Mouse (Mus musculus) heart, adult 8-10 months (tissue): ENCODE measurements around the gene Adamts18. TPM values are rescaled to one million over a fixed set of nuclear protein-coding genes. Genes with fewer than 3 reads are reported as not detected.

ENCODE experiments used
- DNase-seq: peaks from one replicate; pipeline ENCODE4 v3.0.0; 2022; ENCODE audit warnings: low spot score
- total RNA-seq, 4 experiments: library from RNA; stranded (reverse); gene quantifications; 2 replicates each; pipeline ENCODE4 v1.2.4; 2022

Gene Adamts18
- total RNA-seq = not detected

DNA sequence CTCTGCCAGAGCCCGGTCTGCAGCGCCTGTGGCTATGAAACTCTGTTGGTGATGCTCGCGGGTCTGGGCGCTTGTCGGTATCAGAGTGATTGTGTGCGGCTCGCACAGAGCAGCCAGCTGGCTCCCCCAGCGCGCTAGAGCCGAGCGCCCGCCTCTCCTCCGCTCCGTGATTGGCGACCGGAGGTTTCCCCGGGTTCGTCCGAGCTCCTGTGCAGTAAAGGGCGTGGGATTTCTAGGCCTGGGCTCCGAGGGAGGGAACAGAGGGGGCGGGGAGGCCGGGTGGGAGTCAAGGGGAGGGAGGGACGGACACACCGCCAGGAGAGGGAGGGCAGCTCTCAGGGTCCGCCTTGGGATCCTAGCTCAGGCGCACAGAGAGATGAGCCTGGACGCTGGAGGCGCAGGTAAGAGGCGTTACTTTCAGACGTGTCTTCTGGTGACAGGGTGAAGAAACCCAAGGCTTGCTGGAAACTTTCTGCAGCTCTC, at the start of gene Adamts18:
Adamts18 (minus strand) TSS at position 86 of the 483 bp plus-strand sequence.
- no peak for DNase-seq

DNA sequence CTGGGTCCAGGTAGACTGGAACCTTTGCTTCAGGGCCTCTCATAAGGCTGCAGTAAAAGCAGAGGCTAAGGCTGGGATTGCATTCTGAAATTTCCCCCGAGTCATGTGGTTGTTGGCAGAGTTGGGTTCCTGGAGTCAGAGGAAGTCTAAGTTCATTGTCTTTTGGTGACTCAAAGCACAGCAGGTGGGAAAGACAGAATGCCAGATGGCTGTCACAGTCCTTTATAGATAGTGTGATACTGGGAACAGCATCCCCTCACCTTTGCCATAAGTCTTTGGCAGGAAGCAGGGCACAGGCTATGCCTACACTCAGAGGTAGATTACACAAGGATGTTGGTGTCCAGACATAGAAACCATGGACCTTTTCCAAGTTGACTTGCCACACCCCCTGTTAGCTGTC, 47.9 kb upstream of the Adamts18 start:
- peak; percentile 4 for DNase-seq

DNA sequence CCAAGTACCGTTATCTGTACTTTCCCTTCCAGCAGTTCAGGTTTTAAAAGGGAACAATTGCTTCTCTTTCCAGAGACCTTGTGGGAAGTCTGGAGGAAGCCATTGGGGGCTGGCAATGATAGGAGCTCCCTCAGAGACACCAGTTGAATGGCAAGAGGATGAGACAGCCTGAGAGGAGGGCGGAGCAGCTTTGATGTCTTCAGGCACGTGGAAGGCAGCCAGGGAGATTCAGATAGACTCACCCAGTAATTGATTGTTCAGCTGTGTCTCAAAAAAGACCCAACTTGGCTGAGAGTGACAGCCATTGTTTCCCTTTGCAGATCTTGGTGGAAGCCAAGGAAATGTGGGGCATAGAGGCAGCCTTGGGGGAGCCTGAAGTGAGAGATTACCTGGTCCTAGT, 42.8 kb upstream of the Adamts18 start:
- DNase-seq = peak; percentile 40

DNA sequence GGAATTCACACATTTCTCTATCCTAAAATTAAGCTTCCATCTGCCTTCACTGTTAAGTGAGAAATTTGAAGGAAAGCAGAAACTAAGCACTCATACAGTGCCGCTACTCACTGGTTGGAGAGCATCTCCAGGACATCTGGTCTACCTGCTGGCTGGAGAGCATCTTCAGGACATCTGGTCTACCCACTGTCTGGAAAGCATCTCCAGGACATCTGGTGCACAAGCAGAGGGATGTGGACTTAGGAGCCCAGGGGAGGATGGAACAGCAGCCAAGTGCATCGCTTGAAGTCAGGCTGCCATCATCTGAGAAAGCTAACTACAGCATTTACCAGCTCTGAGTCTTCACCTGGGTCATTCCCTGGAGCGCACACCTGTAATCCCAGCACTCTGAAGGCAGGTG, 38.0 kb upstream of the Adamts18 start:
- no peak for DNase-seq

DNA sequence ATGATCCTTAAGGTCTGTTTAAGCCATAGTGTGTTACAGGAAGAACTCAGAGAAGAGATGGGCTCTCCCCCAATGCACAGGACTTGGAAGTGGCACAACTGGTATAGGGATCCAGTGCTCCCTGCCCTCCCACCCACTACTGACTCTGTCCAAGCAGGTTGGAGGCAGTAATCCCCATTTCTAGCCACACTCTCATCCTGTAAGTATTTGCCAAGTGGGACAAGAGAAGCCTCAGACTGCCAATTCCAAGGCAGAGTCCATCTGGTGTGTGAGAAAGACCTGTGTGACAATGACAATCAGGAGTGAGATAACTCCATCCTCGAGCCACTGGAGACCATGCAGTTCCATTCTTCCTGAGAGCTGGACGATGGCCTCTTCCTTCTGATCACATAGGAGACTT, 36.6 kb upstream of the Adamts18 start:
- DNase-seq = no peak

DNA sequence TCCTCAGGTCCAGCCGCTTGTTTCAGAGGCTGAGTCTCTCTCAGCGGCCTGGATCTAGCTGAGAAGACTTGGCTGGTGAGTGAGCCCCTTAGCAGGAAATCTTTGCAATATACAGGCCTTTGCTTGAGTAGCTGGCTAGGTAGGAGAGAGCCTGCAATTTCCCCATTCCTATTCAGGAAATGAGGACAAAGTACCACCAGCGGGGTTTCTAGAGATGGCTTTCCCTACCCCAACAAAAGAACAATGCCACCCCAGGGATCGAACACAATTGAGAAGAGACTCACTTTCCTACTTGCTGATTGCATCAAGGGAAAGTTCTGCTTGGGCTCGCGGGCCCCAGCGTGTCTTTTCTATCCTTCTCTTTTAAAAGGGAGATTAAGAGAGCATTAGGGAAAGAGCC, 35.5 kb upstream of the Adamts18 start:
- DNase-seq = no peak

DNA sequence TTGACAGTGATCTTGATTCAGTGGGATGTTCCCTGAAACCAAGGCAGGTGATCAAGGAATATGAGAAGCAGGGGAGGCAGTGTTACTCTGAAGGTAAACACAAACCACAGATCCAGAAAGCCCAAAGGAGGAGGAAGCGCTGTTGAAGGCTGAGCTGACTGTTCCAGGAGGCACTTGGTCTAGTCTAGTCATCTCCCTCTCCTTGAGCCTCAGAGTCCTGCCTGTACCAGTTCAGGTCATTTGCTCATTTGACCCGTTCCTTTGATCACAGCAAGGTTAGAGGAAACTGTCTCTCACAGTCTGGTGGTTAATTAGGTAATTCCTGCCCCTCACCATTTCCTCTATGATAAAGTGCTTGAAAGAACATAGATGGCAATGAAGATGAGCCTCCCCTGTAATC, 34.0 kb upstream of the Adamts18 start:
- no peak for DNase-seq

DNA sequence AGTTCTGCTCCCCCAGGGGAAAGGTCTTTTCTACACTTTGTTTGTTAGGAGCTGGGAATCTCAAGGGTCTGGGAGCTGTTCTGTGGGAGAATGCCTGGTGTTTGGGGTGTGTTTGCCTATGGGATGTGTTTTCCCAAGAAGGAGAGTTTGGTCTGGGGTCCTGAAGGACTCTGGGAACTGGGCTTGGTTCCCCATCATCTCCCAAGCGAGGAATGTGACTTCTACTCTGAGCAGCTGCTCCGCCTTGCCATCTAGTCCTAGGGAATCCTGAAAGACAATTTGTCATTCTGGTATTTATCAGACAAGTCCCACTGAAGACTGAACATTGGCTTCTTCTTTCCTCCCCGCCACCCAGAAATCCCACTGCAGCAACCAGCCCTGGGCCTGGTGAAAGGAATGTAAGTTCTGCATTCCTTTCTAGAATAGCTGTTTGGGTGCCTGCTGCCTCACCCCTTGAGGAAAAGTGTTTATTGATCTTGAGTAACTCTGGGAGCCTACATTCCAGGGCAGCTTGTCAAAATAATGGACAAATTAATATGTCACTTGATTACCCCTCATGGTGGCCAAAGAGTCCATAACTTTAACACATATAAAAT, 30.0 kb upstream of the Adamts18 start:
- no peak for DNase-seq

DNA sequence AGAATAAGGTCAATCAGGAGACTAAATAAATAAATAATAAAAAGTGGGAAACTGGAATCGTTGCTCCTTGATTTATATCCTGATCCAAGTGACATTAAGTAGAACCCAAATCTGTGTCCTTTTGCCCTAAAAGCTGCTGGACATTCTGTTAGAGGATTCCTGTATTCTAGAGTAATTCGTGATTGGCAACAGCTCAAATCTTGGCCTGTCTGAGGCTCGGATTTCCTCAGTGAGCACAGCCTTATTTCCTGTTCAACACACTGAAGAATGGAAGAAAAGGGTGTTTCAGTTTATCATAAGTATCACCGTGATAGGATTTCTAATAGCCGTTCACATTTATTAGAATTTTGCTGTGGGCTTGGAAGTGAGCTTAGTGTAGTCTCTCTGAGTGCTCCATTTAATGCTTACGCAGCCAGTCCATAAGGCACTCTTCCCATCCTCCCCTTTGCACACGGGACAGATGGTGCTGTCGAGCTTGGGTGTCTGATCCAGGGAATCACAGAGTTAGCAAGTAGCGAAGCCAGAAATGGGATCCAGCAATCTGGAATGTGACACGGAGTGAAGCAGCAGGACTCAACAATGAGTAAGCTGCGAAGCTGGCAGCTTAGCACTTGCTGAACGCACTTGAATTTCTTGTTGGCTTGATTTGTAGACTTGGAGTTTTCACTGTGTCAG, 25.0 kb upstream of the Adamts18 start:
- no peak for DNase-seq

DNA sequence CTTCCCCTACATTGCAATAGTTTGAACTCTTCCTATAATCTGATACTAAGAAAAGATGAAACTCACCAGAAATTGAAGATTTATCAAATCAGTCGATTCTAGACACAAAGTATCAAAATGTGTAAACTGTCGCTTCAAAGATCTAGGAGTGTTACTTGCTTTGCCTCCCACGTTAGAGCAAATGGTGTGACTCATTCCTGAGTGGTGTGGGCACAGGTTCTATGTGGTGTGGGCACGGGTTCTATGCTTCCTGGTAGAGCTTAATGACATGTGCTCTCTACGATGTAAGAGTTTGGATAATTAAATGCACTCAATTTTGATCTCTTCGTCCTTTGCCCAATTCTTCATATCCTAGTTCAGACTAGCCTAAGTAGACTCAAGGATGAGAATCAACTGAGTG, 23.9 kb upstream of the Adamts18 start:
- DNase-seq = no peak

DNA sequence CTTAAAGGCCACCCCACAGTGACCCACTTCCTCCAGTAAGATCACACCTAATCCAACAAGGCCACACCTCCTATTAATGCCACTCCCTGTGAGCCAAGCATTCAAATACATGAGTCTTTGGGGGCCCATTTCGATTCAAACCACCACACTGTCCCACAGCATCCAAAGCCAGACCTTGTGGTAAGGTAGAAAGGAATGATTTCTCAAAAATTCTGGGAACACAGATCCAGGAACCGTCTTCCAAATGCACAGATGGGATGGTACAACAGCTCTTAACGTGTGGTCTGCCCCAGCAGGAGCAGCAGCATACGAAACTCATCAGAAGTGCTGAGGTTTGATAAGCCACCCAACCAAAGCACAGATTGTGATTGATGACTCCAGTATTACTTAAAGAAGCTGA, 18.0 kb upstream of the Adamts18 start:
- DNase-seq = no peak

DNA sequence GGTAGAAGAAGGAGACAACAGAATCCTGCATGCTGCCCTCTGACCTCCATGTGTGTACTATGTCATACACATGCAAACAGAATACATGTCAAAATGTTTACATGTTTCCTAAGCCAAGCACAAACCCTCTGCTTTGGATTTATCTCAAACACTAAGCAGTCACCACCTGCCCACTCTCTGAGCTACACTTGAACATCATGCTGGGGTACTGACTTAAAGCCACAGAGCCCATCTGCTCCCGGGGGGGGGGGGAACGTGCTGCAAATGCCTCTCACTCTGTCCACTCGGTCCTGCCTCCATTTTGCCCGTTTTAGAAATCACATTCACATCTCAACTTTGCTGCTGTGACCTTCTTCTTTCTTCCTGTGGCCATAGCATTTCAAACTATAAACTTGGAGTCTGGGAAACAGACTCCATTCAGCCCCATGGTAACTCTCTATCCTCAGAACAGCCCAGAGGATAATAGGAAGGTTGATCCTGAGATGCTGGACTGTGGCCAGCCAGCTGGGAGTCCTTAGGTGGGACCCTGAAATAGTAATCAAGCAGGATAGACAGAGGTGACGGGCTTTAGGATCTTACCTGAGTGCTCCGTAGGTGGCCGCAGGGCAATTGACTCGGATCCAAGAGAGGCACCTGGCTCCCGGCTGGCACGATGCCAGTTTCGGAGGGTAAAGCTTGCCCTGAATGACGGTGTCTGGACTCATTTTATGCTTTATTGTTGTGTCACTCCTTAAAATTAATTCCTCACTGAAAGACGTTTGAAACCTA, 17.0 kb upstream of the Adamts18 start:
- DNase-seq = no peak

DNA sequence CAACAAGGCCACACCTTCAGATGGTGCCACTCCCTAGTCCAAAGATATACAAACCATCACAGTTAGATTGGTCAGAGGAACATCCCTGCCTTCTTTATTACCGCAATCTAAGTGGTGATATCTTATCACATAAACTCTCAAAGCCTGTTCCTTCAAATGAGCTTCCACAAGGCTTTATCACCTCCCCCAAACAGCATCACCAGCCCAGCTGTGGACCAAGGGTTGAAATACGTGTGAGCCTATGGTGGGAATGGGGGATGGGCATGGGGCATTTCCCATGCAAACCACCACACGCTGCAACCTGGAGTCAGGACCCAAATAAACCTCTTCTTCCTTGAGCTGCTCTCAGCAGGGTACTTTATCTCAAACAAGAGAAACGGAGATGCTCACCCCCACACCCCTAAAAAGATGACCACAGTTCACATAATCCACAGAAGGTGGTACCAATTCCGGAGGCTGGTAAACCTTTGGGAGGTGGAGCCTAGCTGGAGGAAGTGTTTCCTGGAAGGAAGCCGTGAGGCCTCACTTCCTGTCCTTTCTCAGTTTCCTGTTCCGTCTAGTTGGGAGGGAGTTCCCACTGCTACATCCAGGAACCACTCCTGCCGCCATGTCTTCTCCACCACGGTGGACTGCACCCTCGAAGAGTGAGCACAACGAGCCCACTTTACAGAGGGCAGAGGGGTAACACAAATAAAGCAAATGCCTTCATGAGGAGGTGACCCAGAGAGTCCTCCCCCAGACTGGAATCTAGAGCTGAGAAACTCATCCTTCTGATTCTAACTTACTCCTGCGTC, 11.5 kb upstream of the Adamts18 start:
- DNase-seq = no peak

DNA sequence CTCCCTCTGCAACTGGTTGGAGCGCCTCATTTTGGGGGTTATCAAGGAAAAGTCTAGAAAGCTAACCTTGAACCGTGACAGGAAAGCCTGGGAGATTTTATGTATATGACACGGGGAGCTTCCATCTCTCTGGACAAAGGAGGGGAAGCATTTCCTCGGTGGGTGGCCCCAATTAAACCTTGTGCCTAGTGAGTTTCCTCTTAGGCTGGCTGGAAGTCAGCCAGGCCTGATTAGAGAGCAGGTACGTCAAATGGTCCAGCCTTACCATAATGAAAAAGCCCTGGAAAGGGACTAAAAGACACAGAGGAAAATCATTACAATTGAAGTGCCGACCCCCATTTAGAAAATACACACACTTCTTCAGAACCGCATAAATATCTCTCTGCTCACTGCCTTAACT, 10.3 kb upstream of the Adamts18 start:
- DNase-seq = no peak

DNA sequence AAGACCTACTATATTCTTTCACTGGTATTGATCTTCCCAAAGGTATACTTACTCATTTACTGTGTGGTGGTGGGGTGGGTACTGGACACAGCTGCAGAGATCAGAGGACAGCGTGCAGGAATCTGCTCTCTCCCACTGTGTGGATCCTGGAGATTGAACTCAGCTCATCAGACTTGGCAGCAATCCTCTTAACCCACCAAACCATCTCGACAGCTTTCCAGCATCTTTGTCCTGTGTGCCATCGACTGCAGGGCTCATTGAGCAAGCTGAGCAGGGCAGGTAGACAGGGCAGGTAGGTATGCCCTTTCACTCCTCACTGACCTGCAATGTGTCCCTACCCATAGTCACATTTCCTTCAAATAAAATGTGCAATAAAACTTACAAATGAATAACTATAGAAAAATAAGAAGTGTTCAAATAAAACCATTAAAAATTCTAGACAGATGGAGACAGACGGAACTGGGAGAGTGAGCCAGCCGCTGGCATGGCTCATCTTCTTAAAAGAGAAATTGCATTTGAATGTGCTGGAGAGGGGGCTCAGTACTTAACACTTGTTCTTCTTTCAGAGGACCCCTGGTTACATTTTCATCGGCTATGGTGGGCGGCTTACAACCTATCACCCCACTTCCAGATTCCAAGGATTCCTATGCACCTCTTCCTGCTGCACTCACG, 6.2 kb upstream of the Adamts18 start:
- DNase-seq = no peak

DNA sequence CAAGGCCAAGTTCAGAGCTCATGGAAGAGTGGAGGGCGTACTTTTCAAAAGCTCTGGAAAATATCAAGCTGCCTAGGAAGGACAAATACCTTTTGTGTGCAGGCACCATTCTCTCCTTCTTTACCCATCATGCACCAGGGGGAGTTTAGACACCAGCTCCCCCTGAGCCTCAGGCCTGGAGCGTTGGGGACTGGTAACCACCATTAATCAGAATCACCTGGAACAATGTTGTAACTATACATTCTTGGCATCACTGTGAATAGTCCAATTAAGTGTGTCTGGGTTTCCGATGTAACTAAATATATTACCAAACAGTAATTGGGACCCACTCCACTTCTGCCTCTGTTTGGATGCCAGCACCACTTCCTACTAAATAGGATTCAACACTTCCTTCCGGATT, 5.2 kb upstream of the Adamts18 start:
- DNase-seq = no peak

DNA sequence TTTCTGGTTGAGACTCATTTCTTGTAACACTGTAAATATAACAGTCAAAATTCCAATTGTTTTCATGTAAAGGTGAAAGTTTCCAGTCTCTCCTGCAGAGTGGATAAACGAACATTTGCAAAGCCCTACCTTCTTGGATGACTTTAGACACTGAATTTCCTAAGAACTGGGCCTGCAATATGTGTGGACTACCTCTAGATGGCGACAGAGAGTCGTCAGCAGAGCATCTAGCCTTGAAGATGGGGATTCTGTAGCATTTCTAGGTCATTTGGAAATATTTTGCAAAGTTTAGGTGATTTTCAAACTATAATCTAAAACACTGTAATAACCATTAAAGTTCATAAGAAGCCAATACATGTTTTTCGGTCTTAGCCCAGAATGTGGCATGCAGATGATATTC, 3.1 kb upstream of the Adamts18 start:
- DNase-seq = peak; percentile 2

DNA sequence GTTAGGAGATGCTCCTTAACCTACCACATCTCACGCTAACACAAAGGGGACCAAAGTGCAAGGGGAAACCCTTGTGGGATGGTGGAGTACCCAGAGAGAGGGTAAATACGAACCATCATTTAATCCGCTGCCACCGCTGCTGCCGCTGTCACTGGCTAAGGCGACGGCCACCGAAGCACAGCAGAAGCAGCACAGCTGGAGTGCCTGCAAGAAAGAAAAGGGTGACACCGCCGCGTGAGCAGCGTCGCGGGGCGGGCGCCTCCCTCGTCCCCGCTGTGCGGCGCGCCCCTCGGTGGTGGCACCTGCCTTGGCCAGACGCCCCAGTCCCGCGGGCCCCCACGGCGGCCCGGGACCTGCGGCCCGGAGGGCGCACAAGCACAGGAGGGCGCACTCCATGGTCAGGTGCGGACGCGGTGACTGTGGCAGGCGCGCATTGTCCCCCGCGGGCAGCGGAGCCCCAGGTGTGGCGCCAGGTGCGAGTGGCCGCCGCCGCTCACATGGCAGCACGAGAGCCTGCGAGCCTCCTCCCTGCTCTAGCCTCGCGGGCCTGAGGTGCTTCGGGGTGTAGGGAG, 371 bp downstream of the Adamts18 start:
- no peak for DNase-seq

DNA sequence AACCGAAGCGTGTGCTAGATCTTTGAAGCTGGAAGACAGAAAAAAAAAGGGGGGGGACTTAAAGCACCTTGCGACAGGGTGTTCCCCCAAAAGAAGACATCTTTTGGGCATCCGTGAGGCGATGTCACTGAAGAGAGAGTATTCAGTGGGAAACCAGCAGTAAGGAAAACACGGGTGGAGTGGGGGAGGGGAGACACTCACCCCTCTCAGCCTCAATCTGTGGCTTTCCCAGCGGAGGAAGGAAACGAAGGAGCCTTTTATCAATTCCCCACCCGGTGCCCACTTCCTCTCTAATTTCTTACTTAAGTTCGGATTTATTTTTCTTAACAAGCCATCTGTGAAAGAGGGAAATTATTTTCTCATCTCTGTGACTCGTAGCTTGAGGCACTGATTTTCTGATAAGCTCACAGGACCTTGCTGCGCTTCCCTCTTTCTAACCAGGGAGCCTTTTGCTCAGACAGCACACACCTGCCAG, 895 bp downstream of the Adamts18 start:
- no peak for DNase-seq

DNA sequence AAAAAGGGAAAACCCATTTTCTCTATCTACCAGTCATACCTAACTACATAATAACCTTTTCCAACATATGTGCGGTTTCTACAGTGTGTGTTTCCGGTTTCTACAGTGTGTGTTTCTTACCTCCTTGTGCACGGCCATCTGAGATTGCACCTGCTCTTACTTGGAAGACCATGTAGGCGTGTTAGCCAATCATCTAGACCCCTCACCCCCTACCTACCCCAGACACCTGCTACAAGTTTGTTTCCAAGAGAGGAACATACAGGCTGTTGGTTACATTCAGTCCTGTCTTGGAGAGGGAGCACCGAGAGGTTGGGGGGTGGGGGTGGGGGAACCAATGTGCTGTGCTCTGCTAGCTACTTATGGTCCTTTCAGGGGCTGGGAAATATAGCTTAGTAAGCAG, 1.9 kb downstream of the Adamts18 start:
- no peak for DNase-seq

DNA sequence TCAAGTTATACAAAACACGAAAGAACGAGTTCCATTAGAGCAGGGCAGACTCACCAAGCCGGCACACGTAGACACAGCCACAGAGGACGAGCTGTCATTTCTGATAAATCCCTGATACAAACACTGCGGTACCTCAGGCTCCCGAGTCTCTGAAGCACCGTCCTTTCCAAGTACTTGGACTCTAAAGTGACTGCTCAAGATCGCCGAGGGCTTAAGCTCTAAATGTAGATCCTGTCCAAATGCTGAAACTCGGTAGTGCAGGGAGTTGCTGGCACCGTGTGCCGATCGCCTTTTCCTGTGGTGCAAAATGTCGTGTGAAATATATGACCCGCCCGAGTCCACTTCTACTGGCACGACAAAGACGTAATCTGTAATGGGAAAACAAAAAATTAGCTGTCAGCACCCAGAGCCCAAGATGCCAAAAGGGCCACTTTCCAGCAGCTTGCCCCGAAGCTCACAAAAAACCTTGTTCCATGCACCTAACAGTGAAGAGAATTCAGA, 3.7 kb downstream of the Adamts18 start:
- no peak for DNase-seq
